Mouse (Mus musculus) forebrain, embryonic 14.5 days (tissue): ENCODE results near the gene Axin1. TPM values are rescaled to one million over a fixed set of nuclear protein-coding genes. Genes with fewer than 3 reads are reported as not detected.
"Not testable (repeated sequence)": the region's sequence is repeated elsewhere in the genome, so short reads cannot be mapped to it uniquely, and the experiment has no call there.

ENCODE experiments used
- ATAC-seq: fragments of 200-750 bp; cut with Nextera tagmentation; 2 replicates; pipeline ENCODE4 v1.8.0; 2017; ENCODE audit warnings: mild to moderate bottlenecking, moderate library complexity
- DNase-seq: peaks from one replicate; pipeline ENCODE4 v3.0.0-alpha.2; 2015; ENCODE audit warnings: low spot score
- H3K27ac ChIP-seq: fragments of 300-500 bp; sonication (generic); 2 replicates; pipeline ENCODE4 v1.5.1; 2014; ENCODE audit warnings: low read depth, mild to moderate bottlenecking, control low read depth, low read length, moderate library complexity
- H3K27me3 ChIP-seq: fragments of 300-500 bp; sonication (generic); replicated peaks from 2 replicates; pipeline ENCODE4 v1.6.1; 2014; ENCODE audit warnings: low read length, control low read depth, mixed read lengths; ENCODE audit not compliant: control insufficient read depth, insufficient read depth
- H3K36me3 ChIP-seq: fragments of 300-500 bp; sonication (generic); 2 replicates; pipeline ENCODE4 v1.6.1; 2014; ENCODE audit warnings: low read length, control low read depth; ENCODE audit not compliant: control insufficient read depth, insufficient read depth
- H3K4me1 ChIP-seq: fragments of 300-500 bp; sonication (generic); 2 replicates; pipeline ENCODE4 v1.6.1; 2014; ENCODE audit warnings: antibody characterized with exemption, low read length, control low read depth; ENCODE audit not compliant: control insufficient read depth, insufficient read depth
- H3K4me2 ChIP-seq: fragments of 300-500 bp; sonication (generic); 2 replicates; pipeline ENCODE4 v1.6.1; 2014; ENCODE audit warnings: mild to moderate bottlenecking, control low read depth, low read length
- H3K4me3 ChIP-seq: fragments of 300-500 bp; sonication (generic); 2 replicates; pipeline ENCODE4 v1.5.1; 2014; ENCODE audit warnings: low read depth, low read length, control low read depth
- H3K9ac ChIP-seq: fragments of 300-500 bp; sonication (generic); 2 replicates; pipeline ENCODE4 v1.6.1; 2014; ENCODE audit warnings: mild to moderate bottlenecking, low read length, control low read depth, moderate library complexity
- H3K9me3 ChIP-seq: fragments of 300-500 bp; sonication (generic); replicated peaks from 2 replicates; pipeline ENCODE4 v1.6.1; 2016; ENCODE audit warnings: low read length, control low read depth, mixed read lengths; ENCODE audit not compliant: control insufficient read depth
- WGBS: fragments of 180-500 bp; shearing (Covaris S2); extraction: QIAGEN DNeasy Blood & Tissue Kit; methylation state at CpG from one replicate; pipeline ENCODE4 v1.1.7; 2014; 5-methylcytosine and 5-hydroxymethylcytosine counted together
- polyA plus RNA-seq: library from polyadenylated mRNA; unstranded; fragments of >200 nt; fragmentation: Nextera tagmentation; extraction: Ambion mirVana; gene quantifications from 2 replicates; pipeline ENCODE4 v1.2.1, GENCODE M21; 2014

Gene Axin1
- polyA plus RNA-seq, 1 experiment from 2014 or later, result 10.3 TPM

GRCm38 (mm10) chr17:26105619-26106018, 32.9 kb upstream of the Axin1 start:
- H3K27ac ChIP-seq, result no peak overlapping the region
- DNase-seq (no peak), ATAC-seq (no peak)
- H3K4me2 ChIP-seq, result no peak overlapping the region
- WGBS, result 69% methylated on average over 4 of the region's 4 CpGs
- no peaks in the 10 kb centered on the region for H3K9me3 ChIP-seq
- no peak overlapping the region for H3K9ac ChIP-seq
- no peak overlapping the region for H3K4me3 ChIP-seq
- no peaks in the 10 kb centered on the region for H3K36me3 ChIP-seq
- no peaks in the 10 kb centered on the region for H3K27me3 ChIP-seq
- no peaks in the 10 kb centered on the region for H3K4me1 ChIP-seq

DNA sequence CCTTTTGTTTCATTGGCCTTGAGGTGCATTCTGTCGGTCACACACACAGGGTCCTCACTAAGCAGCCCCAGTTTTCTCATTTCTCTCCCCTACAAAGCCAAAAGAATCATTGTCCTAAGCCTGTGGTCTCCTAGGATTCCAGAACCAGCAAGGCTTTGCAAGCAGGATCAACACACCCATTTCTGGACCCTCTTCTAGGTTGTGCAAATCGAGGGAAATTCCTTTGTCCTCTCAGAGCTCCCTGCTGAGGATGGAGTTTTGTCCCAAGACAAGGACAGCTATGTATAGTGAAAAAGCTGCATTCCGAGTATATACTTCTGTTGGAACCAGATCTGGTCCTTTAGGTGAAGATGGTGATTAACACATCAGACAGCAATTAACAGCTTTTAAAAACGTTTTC, 28.3 kb upstream of the Axin1 start:
- H3K27me3 ChIP-seq, result peaks cover 18% of the 10 kb centered on the region
- no peak for ATAC-seq
- 16% methylated on average over 4 of the region's 4 CpGs for WGBS

GRCm38 (mm10) chr17:26111024-26111423, 27.5 kb upstream of the Axin1 start:
- H3K4me1 ChIP-seq, result peaks cover 7% of the 10 kb centered on the region; the same call in 1 of the 2 replicates

More for the DNA sequence above, 28.3 kb upstream of the Axin1 start:
- Histone ChIP-seq H3K4me3 (no peak overlapping the region), H3K9ac (no peak overlapping the region), H3K9me3 (no peaks in the 10 kb centered on the region), H3K27ac (no peak overlapping the region), H3K36me3 (no peaks in the 10 kb centered on the region), H3K4me1 (peaks cover 7% of the 10 kb centered on the region; the same call in 1 of the 2 replicates), H3K4me2 (no peak overlapping the region)
- no peak for DNase-seq

DNA sequence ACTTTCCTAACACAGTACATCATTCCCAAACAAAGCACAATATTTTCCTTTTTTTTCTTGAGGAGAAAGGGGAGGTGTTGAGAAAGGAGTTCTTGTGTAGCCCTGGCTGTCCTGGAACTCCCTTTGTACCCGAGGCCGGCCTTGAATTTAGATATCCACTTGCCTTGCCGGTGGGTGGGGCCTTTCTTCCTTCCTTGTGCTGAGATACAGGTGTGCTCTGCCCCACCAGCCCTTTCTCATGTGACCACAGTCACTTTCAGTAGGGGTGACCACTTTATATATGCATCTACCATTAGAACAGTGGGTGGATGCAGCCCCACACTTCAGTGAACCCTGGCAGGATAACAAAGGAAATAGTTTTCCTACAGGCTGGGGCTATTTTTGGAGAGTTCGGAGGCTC, 26.8 kb upstream of the Axin1 start:
- Histone ChIP-seq H3K9ac (no peak overlapping the region), H3K36me3 (no peaks in the 10 kb centered on the region), H3K4me3 (no peak overlapping the region), H3K9me3 (no peaks in the 10 kb centered on the region), H3K4me2 (no peak overlapping the region), H3K4me1 (peaks cover 7% of the 10 kb centered on the region; the same call in 1 of the 2 replicates), H3K27ac (no peak overlapping the region), H3K27me3 (peaks cover 26% of the 10 kb centered on the region)
- WGBS, result 20% methylated on average over 4 of the region's 4 CpGs
- no peak for ATAC-seq
- DNase-seq, result no peak

More at GRCm38 (mm10) chr17:26111024-26111423, 27.5 kb upstream of the Axin1 start:
- Histone ChIP-seq H3K36me3 (no peaks in the 10 kb centered on the region), H3K27me3 (peaks cover 26% of the 10 kb centered on the region), H3K4me3 (no peak overlapping the region), H3K9ac (no peak overlapping the region), H3K27ac (no peak overlapping the region), H3K4me2 (no peak overlapping the region), H3K9me3 (no peaks in the 10 kb centered on the region)
- no peak for DNase-seq
- WGBS, result 3% methylated on average over 4 of the region's 4 CpGs
- ATAC-seq, result no peak

GRCm38 (mm10) chr17:26112751-26113150, 25.7 kb upstream of the Axin1 start:
- Histone ChIP-seq H3K27ac (no peak overlapping the region), H3K36me3 (no peaks in the 10 kb centered on the region), H3K4me2 (peak overlapping the region; percentile 95), H3K9me3 (no peaks in the 10 kb centered on the region), H3K27me3 (peaks cover 26% of the 10 kb centered on the region), H3K4me3 (peak overlapping the region; percentile 72), H3K4me1 (peaks cover 7% of the 10 kb centered on the region; the same call in 1 of the 2 replicates), H3K9ac (peak overlapping the region; percentile 79)
- DNase-seq (no peak), ATAC-seq (no peak)
- WGBS, result 22% methylated on average over 14 of the region's 14 CpGs

DNA sequence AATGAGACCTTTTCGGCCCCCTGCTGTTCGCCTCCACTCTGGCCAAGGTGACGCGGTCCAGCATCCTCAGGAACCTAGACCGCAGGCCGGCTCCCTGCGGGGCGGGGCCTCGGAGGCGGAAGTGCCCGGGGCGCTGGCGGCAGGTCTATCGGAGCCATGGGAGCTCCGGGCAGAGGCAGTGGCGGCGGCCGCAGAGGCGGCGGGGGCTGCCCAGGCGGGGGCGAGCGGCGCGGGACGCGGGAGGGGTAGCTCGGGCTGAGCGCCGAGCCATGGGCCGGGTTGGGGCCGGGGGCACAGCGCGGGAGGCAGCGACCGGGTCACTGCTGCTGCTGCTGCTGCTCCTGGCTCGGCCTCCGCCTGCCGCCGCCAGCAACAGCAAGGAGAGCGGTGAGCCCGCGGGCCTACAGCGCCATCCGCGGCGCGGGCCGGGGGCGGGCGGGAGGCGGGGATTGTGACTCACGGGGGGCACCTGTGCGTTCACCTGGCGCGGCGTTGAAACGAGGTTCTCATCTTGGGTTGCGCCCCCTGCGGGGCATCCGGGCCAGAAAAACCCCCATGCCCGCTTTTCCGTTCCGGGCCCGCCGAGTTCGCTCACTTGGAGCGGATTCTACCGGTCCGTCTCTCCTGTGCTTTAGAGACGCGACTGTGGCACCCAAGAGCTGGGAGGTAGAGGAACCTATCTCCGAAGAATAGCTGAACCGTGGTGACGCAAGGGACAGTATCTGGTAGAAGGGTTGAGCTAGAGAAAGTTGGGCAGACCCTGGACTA, 25.1 kb upstream of the Axin1 start, which contains the start of gene Tmem8:
Tmem8 (plus strand) TSS at position 119 of the 768 bp plus-strand sequence.
- under 1% methylated on average over 67 of the region's 75 CpGs for WGBS
- Histone ChIP-seq H3K4me3 (peak within 1 kb of the TSS; percentile 72), H3K9me3 (no peaks in the 10 kb centered on the region), H3K4me1 (peaks cover 7% of the 10 kb centered on the region; the same call in 1 of the 2 replicates), H3K27ac (no peak within 1 kb of the TSS; the same call in 1 of the 2 replicates), H3K27me3 (peaks cover 26% of the 10 kb centered on the region), H3K4me2 (peak within 1 kb of the TSS; percentile 95), H3K9ac (peak within 1 kb of the TSS; percentile 79), H3K36me3 (no peaks in the 10 kb centered on the region)
- DNase-seq, result peak; percentile 52
- peak; percentile 76 for ATAC-seq

- ATAC-seq, result no peak
- 11% methylated on average over 8 of the region's 8 CpGs for WGBS
Observed at GRCm38 (mm10) chr17:26114061-26114460, 24.4 kb upstream of the Axin1 start.

GRCm38 (mm10) chr17:26114461-26114860, 24.0 kb upstream of the Axin1 start:
- H3K27me3 ChIP-seq, result peaks cover 27% of the 10 kb centered on the region
- 73% methylated on average over 7 of the region's 7 CpGs for WGBS
- not testable (repeated sequence) for H3K9me3 ChIP-seq, H3K27ac ChIP-seq, ATAC-seq, H3K36me3 ChIP-seq, H3K4me3 ChIP-seq, DNase-seq, H3K9ac ChIP-seq, H3K4me2 ChIP-seq, H3K4me1 ChIP-seq

More at GRCm38 (mm10) chr17:26114061-26114460, 24.4 kb upstream of the Axin1 start:
- H3K27me3 ChIP-seq, result peaks cover 26% of the 10 kb centered on the region
- peak overlapping the region; percentile 72 for H3K4me3 ChIP-seq
- H3K9ac ChIP-seq, result peak overlapping the region; percentile 79; the same call in 1 of the 2 replicates
- peaks cover 7% of the 10 kb centered on the region; the same call in 1 of the 2 replicates for H3K4me1 ChIP-seq
- H3K4me2 ChIP-seq, result peak overlapping the region; percentile 95
- DNase-seq, result no peak
- H3K27ac ChIP-seq, result no peak overlapping the region
- no peaks in the 10 kb centered on the region for H3K9me3 ChIP-seq
- H3K36me3 ChIP-seq, result no peaks in the 10 kb centered on the region
